Mouse (Mus musculus) spleen, adult 2 months (tissue): ENCODE data around the gene Gpx1. TPM values are rescaled to one million over a fixed set of nuclear protein-coding genes. Genes with fewer than 3 reads are reported as not detected.

ENCODE experiments used
- DNase-seq, 2 experiments: peaks; one replicate each; pipeline versions ENCODE4 v3.0.0 to v3.0.0-alpha.2; 2012 to 2021; ENCODE audit warnings: low spot score in 2 of 2, low read depth in 1 of 2
- H3K27ac ChIP-seq: fragments of 200-500 bp; 2 replicates; pipeline ENCODE4 v1.5.1; 2012; ENCODE audit warnings: low read length, inconsistent platforms; ENCODE audit not compliant: insufficient read depth
- H3K27me3 ChIP-seq: fragments of 200-500 bp; 2 replicates; pipeline ENCODE4 v1.6.1; 2012; ENCODE audit warnings: mild to moderate bottlenecking, moderate library complexity, low read length, inconsistent platforms; ENCODE audit not compliant: control insufficient read depth, insufficient read depth
- H3K36me3 ChIP-seq: fragments of 200-500 bp; 2 replicates; pipeline ENCODE4 v1.6.1; 2012; ENCODE audit warnings: mild to moderate bottlenecking, low read length, inconsistent platforms; ENCODE audit not compliant: control insufficient read depth, insufficient read depth
- H3K4me1 ChIP-seq: fragments of 200-500 bp; 2 replicates; pipeline ENCODE4 v1.6.1; 2011; ENCODE audit warnings: inconsistent platforms; ENCODE audit not compliant: control insufficient read depth, insufficient read depth, insufficient read length
- H3K4me3 ChIP-seq: fragments of 200-500 bp; 2 replicates; pipeline ENCODE4 v1.5.1; 2011; ENCODE audit warnings: mild to moderate bottlenecking, inconsistent platforms; ENCODE audit not compliant: insufficient read depth, insufficient read length; ENCODE audit errors: extremely low read depth
- CTCF ChIP-seq: fragments of 200-500 bp; IDR thresholded peaks from 2 replicates; pipeline ENCODE4 v1.5.1; 2011; ENCODE audit warnings: mild to moderate bottlenecking, inconsistent platforms; ENCODE audit not compliant: insufficient read depth, insufficient read length, insufficient replicate concordance; ENCODE audit errors: extremely low read depth
- POLR2A ChIP-seq: fragments of 200-500 bp; IDR thresholded peaks from 2 replicates; pipeline ENCODE4 v1.6.1; 2011; ENCODE audit warnings: low read depth, low read length, inconsistent platforms
- WGBS: fragments of 180-500 bp; shearing (Covaris S2); methylation state at CpG from one replicate; pipeline ENCODE4 v1.1.7; 2018; 5-methylcytosine and 5-hydroxymethylcytosine counted together
- polyA plus RNA-seq: library from polyadenylated mRNA; depleted of rRNA; stranded (reverse); fragments of >200 nt; gene quantifications from 2 replicates; pipeline ENCODE4 v1.2.3, GENCODE M21; 2012; rRNA removed

Gene Gpx1
- polyA plus RNA-seq, 1 experiment = 2,084 TPM

GRCm38 (mm10) chr9:108379294-108379693 is 40.6 kb downstream of the Gpx1 start:
- TF ChIP-seq POLR2A (no peak), CTCF (no peak)
- Histone ChIP-seq H3K4me1 (no peaks in the 10 kb centered on the region), H3K4me3 (no peak overlapping the region), H3K36me3 (peaks cover 71% of the 10 kb centered on the region), H3K27ac (no peak overlapping the region), H3K27me3 (no peaks in the 10 kb centered on the region)
- DNase-seq = no peak
- 89% methylated on average over 4 of the region's 4 CpGs for WGBS

DNA sequence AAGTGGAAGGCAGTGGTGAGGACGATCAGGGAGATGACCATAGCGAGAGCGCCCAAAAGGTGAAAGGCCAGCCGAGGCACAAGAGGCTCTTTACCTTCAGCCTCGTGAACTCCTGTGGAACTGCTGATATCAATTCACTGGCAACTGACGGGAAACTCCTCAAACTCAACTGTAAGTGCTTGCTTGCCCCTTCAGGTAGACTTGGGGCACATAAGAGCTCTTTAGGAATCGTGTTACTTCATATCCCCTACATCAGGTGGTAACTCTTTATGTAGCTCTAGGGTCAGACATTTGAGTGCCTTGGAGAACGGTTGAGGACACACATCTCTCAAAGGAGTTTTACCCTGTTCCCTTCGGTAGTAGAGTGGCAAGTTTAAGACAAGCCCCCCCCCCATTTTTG is 42.7 kb downstream of the Gpx1 start:
- Histone ChIP-seq H3K36me3 (peaks cover 74% of the 10 kb centered on the region), H3K4me3 (no peak overlapping the region), H3K27me3 (no peaks in the 10 kb centered on the region), H3K27ac (no peak overlapping the region), H3K4me1 (no peaks in the 10 kb centered on the region)
- TF ChIP-seq CTCF (no peak), POLR2A (no peak)
- no peak for DNase-seq
- WGBS = 97% methylated on average over 9 of the region's 9 CpGs

DNA sequence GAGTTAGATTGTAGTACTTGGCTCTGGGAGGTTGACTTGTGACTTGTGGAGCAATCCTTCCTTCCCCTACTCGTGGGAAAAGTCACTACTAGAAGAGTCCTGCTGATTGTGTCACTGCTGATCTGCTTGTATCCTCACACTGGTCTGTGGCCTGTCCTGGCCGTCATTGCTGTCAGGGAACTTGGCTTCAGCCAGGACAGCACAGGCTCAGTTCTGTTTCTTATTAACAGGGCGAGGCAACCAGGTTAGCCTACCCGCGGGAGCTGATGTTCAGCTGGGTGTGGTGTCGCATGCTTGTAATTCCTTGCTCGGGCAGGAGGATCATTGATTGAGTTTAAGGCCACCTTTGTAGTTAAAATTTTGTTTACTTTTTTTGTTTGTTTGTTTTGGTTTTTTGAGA is 46.3 kb downstream of the Gpx1 start:
- Histone ChIP-seq H3K36me3 (peaks cover 69% of the 10 kb centered on the region), H3K4me3 (no peak overlapping the region), H3K4me1 (no peaks in the 10 kb centered on the region), H3K27ac (no peak overlapping the region), H3K27me3 (no peaks in the 10 kb centered on the region)
- no peak for DNase-seq
- TF ChIP-seq POLR2A (no peak), CTCF (no peak)
- WGBS = 91% methylated on average over 7 of the region's 7 CpGs

- Histone ChIP-seq H3K4me3 (no peak overlapping the region), H3K27me3 (no peaks in the 10 kb centered on the region), H3K4me1 (no peaks in the 10 kb centered on the region), H3K27ac (no peak overlapping the region), H3K36me3 (peaks cover 72% of the 10 kb centered on the region)
- TF ChIP-seq CTCF (no peak), POLR2A (no peak)
- 96% methylated on average over 4 of the region's 4 CpGs for WGBS
- DNase-seq = no peak
Measured at GRCm38 (mm10) chr9:108386816-108387215, 48.1 kb downstream of the Gpx1 start.

DNA sequence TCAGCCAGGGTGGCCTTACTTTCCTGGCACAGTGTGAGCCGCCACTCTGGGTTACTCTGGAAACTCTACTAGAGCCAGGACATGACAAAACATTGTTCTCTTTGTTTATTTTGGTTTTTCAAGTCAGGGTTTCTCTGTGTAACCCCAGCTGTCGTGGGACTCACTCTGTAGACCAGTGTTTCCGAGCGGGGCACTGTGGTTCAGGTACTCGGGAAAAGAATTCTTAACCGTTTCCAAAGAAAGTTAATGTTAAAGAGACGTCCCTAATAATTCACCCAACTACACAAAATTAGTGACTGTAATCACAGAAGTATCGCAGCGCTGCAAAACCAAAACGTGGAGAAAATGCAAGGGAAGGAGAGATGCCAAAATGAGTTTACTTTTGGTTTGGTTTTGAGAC is 49.9 kb downstream of the Gpx1 start:
- 95% methylated on average over 10 of the region's 10 CpGs for WGBS
- no peak for DNase-seq
- H3K27me3 ChIP-seq = no peaks in the 10 kb centered on the region
- no peak overlapping the region for H3K27ac ChIP-seq
- H3K36me3 ChIP-seq = peaks cover 72% of the 10 kb centered on the region
- no peaks in the 10 kb centered on the region for H3K4me1 ChIP-seq
- TF ChIP-seq CTCF (no peak), POLR2A (no peak)
- H3K4me3 ChIP-seq = no peak overlapping the region

DNA sequence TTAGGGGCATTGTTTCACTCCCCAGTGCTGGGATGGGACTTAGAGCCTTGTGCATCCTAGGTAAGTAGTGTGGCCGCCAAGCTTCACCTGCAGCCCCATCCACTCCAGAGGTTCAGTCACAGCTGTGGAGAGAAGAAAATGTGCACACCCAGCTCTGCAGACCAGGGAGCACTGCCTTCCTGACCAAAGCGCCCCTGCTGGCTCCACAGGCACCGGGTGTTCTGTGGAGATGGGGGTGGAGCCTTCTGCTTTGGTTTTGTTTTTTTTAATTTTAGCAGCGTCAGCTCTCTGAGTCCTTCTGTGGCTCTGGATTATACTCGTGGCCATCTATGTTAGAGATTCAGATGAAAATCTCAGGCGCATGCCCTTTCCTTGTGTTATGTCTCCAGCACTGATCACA is 50.5 kb downstream of the Gpx1 start:
- no peaks in the 10 kb centered on the region for H3K4me1 ChIP-seq
- H3K36me3 ChIP-seq = peaks cover 68% of the 10 kb centered on the region
- DNase-seq = no peak
- H3K27ac ChIP-seq = no peak overlapping the region
- H3K27me3 ChIP-seq = no peaks in the 10 kb centered on the region
- H3K4me3 ChIP-seq = no peak overlapping the region
- TF ChIP-seq CTCF = no peak
- TF ChIP-seq POLR2A = no peak
- 76% methylated on average over 6 of the region's 6 CpGs for WGBS

Other genes with a start within 250 kb of the Gpx1 start
- gene Apeh, start 244.3 kb upstream of the Gpx1 start, polyA plus RNA-seq = 136 and 157 TPM in 2 replicates
- 0.57 and 0.67 TPM in 2 replicates for gene Bsn, start 148.5 kb upstream of the Gpx1 start, polyA plus RNA-seq
- gene Dag1, start 74.9 kb upstream of the Gpx1 start, polyA plus RNA-seq = 15.5 and 17.2 TPM in 2 replicates
- 4.2 and 4.6 TPM in 2 replicates for gene Nicn1, start 48.5 kb upstream of the Gpx1 start, polyA plus RNA-seq
- gene Amt, start 42.0 kb upstream of the Gpx1 start, polyA plus RNA-seq = 1.7 and 3.1 TPM in 2 replicates
- 89.7 and 90.3 TPM in 2 replicates for gene Rhoa, start 32.8 kb upstream of the Gpx1 start, polyA plus RNA-seq
- 17.9 and 19.7 TPM in 2 replicates for gene Tcta, start 32.7 kb upstream of the Gpx1 start, polyA plus RNA-seq
- gene Usp4, start 8.9 kb downstream of the Gpx1 start, polyA plus RNA-seq = 63.2 and 68.6 TPM in 2 replicates
- gene 1700102P08Rik, start 53.9 kb downstream of the Gpx1 start, polyA plus RNA-seq = 0.49 and 0.63 TPM in 2 replicates
- gene Ccdc36, start 89.6 kb downstream of the Gpx1 start, polyA plus RNA-seq = 0.05 TPM in 1 of 2 replicates, not detected in the other
- gene BC048562, start 97.6 kb downstream of the Gpx1 start, polyA plus RNA-seq = not detected in 2 replicates
- 16.5 and 21.3 TPM in 2 replicates for gene Ccdc71, start 121.6 kb downstream of the Gpx1 start, polyA plus RNA-seq
- gene Klhdc8b, start 122.7 kb downstream of the Gpx1 start, polyA plus RNA-seq = 22.2 and 23.7 TPM in 2 replicates
- 40.5 and 41.9 TPM in 2 replicates for gene Lamb2, start 140.8 kb downstream of the Gpx1 start, polyA plus RNA-seq
- gene Usp19, start 151.7 kb downstream of the Gpx1 start, polyA plus RNA-seq = 133 and 138 TPM in 2 replicates
- gene Qars, start 168.8 kb downstream of the Gpx1 start, polyA plus RNA-seq = 170 and 211 TPM in 2 replicates
- 76.7 and 102 TPM in 2 replicates for gene Qrich1, start 177.9 kb downstream of the Gpx1 start, polyA plus RNA-seq
- gene Impdh2, start 221.4 kb downstream of the Gpx1 start, polyA plus RNA-seq = 106 and 107 TPM in 2 replicates
- 23.1 and 27.1 TPM in 2 replicates for gene Ndufaf3, start 228.5 kb downstream of the Gpx1 start, polyA plus RNA-seq
- 187 and 225 TPM in 2 replicates for gene Dalrd3, start 231.0 kb downstream of the Gpx1 start, polyA plus RNA-seq
- 36.0 and 44.4 TPM in 2 replicates for gene Wdr6, start 239.8 kb downstream of the Gpx1 start, polyA plus RNA-seq